Mouse (Mus musculus) frontal cortex, adult 2 months (tissue): ENCODE measurements around the gene Tfb2m. TPM values are rescaled to one million over a fixed set of nuclear protein-coding genes. Genes with fewer than 3 reads are reported as not detected.

ENCODE experiments used
- DNase-seq, 2 experiments: peaks; one replicate each; pipeline ENCODE4 v3.0.0; 2022; ENCODE audit warnings: low spot score in 1 of 2; ENCODE audit errors: extremely low spot score in 1 of 2
- polyA plus RNA-seq: library from polyadenylated mRNA; depleted of rRNA; stranded (reverse); fragments of >200 nt; gene quantifications from 2 replicates; pipeline ENCODE4 v1.2.3, GENCODE M21; 2012; rRNA removed

Gene Tfb2m
- polyA plus RNA-seq, 1 experiment, result 22.2 TPM

DNA sequence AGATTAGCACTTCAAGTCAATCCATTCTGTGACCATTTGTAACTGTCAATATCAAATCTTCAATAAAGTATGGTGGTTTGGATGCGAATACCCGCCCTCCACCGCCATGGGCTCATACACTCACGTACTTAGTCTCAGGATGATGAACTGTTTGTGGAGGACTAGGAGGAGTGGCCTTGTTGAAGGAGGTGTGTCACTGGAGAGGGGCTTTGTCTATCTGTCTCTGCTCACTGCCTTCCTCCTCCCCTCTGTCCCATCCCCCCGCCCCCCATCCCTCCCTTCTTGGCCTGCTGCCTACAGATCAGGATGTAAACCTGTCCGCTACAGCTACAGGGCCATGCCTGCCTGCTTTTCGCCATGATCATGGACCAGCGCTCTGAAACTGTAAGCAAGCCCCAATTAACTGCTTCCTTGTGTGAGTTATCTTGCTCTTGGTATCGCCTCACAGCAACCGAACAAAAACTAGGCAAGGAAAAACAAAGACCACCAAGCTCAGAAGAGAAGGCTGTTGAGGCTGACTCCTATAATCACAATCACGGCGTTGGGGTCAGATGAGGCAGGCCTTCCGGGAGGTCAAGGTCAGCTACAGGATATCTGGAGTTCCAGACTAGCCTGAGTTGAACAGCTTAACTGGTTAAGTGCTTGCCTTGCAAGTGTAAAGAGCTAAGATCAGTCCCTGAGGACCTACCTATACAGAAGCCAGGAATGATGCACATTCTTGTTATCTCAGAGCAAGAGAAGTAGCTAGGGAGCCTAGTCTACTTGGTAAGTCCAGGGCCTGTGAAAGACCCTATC is 35.3 kb downstream of the Tfb2m start:
- no peak for DNase-seq

- peak in 1 of 2 experiments; percentile 33 for DNase-seq
Observed at GRCm38 (mm10) chr1:179506530-179507315, 39.3 kb downstream of the Tfb2m start.

DNA sequence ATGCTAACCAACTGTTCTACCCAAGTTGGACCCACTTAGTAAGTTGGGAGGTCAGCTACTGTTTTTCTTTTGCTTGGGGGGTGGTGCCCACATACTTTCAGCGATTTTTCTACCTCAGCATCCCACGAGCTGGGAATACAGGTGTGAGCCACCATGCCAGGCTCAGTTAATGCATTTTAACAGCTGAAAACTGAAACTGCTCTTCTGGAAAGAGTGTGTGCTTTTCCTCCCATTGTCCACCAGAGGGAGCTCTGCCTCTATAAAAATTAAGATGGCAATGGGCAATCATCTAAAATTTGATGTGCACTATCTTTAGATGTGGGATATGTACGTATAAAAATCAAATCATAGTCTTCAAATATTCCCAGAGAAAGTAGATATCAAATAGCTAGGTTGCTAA is 43.5 kb downstream of the Tfb2m start:
- DNase-seq, result peak in 1 of 2 experiments; percentile 40

DNA sequence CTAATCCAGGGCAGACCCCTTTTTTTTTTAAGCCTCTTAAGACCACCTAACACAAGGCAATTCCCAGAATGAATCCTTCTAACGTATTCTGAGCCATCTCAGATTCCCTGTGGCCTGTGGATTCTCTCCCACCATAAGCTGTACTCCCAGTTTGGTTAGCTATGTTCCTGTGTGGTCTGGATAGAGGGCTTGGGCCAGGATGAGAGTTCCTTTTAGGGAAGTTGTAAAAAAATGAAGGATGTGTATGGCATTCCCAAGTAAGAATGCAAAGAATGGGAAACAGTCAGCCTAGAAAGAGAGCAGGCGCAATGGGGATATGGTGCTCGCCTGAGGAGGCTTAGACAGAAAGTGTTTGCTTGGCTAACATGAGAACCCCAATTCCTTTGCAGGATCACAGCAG is 46.8 kb downstream of the Tfb2m start:
- no peak for DNase-seq

GRCm38 (mm10) chr1:179492908-179493307 is 53.2 kb downstream of the Tfb2m start:
- DNase-seq, result no peak

GRCm38 (mm10) chr1:179488520-179488919 is 57.5 kb downstream of the Tfb2m start:
- no peak for DNase-seq

- no peak for DNase-seq
Observed at GRCm38 (mm10) chr1:179487990-179488389, 58.1 kb downstream of the Tfb2m start.

- no peak for DNase-seq
Observed at GRCm38 (mm10) chr1:179487238-179487637, 58.8 kb downstream of the Tfb2m start.

DNA sequence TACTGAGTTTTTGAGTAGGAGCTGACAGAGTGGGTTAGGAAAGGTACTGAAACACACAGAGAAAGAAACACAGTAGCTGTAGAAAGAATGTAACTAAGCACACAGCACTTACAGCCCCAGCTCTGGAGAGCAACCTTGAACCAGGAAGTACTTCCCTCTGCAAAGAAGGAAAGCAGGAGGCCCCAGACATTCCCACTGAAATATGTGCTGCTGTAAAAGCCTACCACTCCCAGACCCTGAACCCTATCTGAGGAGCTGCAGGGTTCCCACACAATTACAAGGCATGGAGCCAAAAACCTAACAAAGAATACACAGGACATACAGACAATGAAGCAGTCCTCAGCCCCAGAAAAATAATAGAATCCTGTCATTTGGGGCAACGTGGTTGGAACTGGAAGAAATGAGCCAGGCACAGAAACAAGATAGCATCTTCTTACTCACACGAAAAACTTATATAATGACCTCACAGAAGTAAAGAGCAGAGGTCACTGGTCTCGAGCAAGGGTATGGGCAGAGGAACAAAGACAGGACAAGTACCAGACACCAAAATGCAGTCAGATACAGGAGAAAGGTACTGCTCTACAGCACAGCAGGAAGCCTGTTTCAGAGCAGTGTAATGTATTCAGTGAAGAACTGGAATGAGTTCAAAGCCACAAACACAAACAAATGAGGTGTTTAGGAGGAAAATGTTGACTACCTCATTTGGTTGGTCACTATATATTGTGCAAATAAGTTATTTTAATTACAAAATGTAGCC is 60.1 kb downstream of the Tfb2m start:
- no peak for DNase-seq

GRCm38 (mm10) chr1:179480862-179481261 is 65.2 kb downstream of the Tfb2m start:
- DNase-seq, result no peak

Other genes with a start within 250 kb of the Tfb2m start
- gene Smyd3, start 28.2 kb downstream of the Tfb2m start, polyA plus RNA-seq, result 14.9 and 16.8 TPM in 2 replicates
- gene Cnst, start 103 bp upstream of the Tfb2m start, polyA plus RNA-seq, result 24.6 and 26.5 TPM in 2 replicates
- 76.6 and 90.6 TPM in 2 replicates for gene Sccpdh, start 121.9 kb upstream of the Tfb2m start, polyA plus RNA-seq
- 0.04 and 0.12 TPM in 2 replicates for gene Kif28, start 199.0 kb upstream of the Tfb2m start, polyA plus RNA-seq